Mouse (Mus musculus) fat pad, adult 2 months (tissue): Measurements from ENCODE around the gene Pgd.
"Not testable (repeated sequence)": the region's sequence is repeated elsewhere in the genome, so short reads cannot be mapped to it uniquely, and the experiment has no call there.

Source experiments
- DNase-seq: peaks from one replicate; pipeline ENCODE4 v3.0.0-alpha.2; 2011; ENCODE audit warnings: low read depth, low spot score; ENCODE audit errors: extremely low read depth

Pgd gene

DNA sequence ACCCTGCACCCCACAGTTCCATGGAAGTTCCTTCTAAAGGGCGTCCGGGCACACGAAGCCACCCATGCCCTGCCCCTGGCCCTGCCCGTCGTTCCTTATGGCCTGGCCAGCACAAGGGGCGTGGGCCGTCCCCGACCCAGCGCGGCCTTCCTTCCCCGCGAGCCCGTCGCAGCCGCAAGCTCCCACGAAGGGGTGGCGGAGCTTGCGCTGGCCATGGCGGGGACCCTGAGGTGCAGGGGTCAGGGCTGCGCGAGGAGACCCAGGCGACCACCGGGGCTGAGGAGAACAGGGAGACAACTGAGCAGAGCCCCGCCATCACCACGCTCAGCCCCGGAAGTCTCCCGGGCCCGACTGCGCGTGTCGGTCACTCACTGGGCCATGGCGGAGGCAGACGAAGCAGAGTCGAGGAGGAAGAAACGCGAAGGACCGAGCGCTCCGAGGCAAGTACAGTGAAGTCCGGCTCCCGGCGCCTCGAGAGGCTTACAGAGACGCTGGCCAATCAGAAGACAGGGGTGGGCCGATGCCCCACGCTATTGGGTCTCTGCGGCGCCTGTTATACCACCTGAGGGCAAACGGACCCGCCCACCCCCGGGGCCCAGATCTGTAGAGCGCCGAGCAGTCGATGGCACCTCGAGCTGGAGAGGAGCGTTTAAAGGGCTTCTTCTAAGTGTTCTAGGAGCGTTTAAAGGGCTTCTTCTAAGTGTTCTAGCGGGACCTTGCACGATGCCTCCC lies at the start of gene Pgd:
TSS of gene Pgd (minus strand) at position 557 of the 732 bp plus-strand sequence.
- DNase-seq = no peak

DNA sequence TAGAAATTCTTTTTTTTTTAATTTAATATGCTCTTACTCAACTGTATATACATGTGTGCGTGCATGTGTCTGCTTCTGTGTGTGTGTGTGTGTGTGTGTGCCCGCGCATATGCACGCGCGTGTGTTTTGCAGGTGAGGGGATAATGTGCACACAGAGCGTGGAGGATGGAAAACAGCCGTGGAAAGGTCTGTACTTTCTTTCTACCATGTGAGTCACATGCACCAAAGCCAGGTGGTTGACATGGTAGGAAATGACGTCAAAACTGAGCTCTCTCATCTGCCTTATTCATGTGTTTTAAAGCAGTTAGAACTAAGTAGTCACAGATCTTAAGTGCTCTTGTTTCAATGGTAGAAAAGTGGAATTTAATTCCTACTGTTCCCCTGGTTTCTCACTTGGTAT lies 49.4 kb upstream of the Pgd start:
- no peak for DNase-seq

GRCm38 (mm10) chr4:149215397-149215796 lies 48.8 kb upstream of the Pgd start:
- DNase-seq = no peak

- DNase-seq = not testable (repeated sequence)
Measured at GRCm38 (mm10) chr4:149214468-149214867, 47.9 kb upstream of the Pgd start.

- no peak for DNase-seq
Measured at GRCm38 (mm10) chr4:149213466-149213865, 46.9 kb upstream of the Pgd start.

DNA sequence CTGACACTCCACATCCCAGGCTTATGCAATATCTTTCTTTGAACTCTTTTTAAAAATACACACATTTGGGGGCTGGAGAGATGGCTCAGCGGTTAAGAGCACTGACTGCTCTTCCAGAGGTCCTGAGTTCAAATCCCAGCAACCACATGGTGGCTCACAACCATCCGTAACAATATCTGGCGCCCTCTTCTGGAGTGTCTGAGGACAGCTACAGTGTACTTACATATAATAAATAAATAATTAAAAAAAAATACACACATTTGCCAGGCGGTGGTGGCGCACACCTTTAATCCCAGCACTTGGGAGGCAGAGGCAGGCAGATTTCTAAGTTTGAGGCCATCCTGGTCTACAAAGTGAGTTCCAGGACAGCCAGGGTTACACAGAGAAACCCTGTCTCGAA lies 44.9 kb upstream of the Pgd start:
- DNase-seq = not testable (repeated sequence)

DNA sequence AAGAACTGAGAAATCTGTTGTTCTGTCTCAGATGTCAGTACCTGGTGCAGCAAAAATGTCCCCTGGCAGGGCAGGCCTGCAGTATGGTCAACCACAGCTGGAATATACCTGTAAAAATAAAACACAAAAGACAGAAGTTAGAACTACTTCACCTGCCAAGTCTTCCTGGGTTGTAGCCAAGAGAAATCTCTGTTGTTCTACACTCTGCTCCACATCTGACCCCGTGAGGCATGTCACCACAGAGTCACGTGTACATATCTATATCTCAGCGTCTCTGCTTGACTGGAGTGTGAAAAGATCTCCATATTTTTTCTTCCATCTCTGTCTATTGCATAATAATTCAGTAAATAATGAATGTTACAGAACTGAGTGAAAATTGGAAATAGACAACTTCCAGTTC lies 35.9 kb upstream of the Pgd start:
- DNase-seq = peak; percentile 33

GRCm38 (mm10) chr4:149201110-149201509 lies 34.5 kb upstream of the Pgd start:
- DNase-seq = no peak

DNA sequence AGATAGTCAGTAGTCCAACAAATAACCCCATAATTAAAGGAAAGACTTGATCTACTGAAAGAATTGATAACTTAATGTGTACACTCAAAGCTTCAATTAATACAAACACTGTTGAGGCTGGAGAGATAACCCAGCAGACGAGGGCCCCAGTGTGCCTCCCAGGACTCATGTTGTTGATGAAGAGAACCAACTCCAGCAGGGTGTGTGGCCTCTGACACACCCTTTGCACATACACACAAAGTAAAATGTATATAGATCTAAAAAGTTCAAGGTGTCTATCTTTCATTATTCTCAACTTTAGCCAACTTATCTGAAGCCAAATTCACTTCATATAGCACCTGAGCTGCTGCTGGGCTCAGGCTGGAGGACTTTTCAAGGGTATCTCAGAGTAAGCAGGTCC lies 30.6 kb upstream of the Pgd start:
- no peak for DNase-seq

DNA sequence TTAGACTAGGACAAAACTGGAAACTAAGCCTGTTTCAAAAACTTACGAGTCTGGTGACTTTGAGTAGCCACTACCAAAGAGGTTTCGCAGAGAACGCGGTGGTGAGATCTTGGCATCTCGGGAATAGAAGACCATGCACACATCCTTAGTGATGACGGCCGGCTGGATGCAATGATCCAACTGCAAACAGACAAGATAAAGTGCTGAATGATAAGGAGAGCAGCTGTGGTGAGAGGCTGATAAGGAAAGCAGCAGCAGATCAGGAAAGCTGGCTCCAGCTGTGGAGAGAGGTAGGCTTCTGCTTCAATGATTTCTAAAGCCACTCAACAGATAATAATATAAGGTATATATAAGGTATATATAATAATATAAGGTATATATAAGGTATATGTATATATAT lies 24.5 kb upstream of the Pgd start:
- no peak for DNase-seq

- DNase-seq = no peak
Measured at GRCm38 (mm10) chr4:149188563-149188962, 22.0 kb upstream of the Pgd start.

DNA sequence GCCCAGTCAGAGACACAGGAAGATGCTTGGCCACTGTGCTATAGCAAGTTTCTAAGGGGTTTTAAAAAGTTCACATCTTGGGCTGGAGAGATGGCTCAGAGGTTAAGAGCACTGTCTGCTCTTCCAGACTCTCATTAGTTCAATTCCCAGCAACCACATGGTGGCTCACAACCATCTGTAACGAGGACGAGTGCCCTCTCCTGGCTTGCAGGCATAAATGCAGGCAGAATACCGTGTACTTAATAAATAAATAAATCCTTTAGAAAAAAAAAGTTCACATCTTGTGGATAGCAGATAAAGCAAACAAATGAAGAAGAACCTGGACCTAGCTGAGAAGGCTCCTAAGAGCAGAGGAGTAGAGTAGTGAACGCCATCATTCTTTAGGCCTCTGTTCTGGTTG lies 16.2 kb upstream of the Pgd start:
- DNase-seq = no peak

DNA sequence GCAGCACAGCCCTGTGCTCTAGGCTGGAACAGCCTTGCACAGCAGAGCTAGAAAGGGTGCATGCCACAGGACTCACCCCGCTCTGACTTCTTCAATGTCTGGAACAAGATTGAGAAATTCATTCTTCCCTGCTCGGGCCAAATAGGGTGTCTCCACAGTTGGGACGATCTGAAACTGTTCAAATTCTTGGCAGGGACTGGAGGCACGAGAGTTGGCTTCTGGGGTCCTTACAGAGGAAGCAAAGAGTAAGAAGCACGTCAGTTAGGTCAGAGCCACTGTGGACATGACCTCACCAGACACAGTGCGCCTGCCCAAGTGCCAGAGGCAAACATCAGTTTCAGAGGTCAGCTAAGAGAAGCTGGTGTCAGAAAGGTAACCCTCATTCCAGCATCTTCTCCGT lies 15.6 kb upstream of the Pgd start:
- no peak for DNase-seq

- DNase-seq = no peak
Measured at GRCm38 (mm10) chr4:149179573-149179972, 13.0 kb upstream of the Pgd start.

DNA sequence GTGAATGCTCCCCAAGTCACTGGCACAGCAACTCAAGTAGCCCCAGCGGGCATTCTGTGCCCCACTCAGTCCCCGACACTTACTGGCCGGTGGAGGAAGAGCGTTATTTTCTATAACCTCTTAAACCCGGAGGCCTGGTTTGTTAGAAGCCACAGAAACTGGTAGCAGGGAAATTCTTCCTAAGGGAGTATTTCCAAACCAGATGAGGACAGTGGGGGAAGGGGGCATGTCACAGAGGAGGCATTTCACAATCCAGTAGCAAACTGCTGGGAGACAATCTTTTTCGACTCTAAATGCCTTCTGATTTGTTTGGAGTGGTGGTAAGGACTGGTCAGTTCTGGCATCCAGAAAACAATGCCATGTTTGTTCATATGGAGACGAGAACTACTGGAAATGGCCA lies 12.6 kb upstream of the Pgd start:
- DNase-seq = no peak

GRCm38 (mm10) chr4:149178328-149178727 lies 11.8 kb upstream of the Pgd start:
- no peak for DNase-seq

DNA sequence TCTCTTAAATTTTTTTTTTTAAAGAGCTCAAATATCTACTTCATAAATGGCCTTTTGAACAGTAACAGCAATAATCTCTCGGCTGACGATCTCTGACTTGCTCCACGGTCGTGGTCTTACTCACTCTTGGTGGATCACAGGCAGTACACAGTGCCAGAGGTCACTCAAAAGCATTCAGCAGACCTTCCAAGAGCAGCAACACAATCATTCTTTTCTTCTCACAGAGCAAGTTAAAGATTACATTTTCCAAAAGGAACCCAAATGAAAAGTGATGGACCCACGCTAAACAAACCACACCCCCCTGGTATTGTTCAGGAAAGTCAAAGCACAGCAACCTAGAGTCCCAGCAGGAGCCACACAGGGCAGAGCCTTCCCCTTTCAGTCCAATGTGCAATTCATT lies 10.5 kb upstream of the Pgd start:
- DNase-seq = no peak

DNA sequence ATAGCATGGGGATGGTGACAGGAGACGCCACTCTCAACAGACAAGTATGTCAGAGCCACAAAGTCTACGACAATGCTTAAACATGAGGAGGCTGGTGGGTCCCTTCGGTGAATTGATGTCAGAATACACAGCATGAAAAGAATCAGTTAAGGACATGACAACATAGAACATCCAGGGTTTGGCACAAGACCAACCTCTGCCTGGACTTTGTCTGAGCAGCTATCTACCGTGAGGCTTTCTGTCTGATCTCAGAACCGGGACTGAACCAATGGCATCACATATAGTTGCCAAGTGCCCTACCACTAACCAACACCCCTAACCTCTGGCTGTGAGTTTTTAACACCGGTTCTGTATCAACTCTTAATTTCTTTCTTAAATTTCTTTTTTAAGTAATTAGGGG lies 10.1 kb upstream of the Pgd start:
- no peak for DNase-seq

- DNase-seq = no peak
Measured at GRCm38 (mm10) chr4:149173661-149174060, 7.1 kb upstream of the Pgd start.

DNA sequence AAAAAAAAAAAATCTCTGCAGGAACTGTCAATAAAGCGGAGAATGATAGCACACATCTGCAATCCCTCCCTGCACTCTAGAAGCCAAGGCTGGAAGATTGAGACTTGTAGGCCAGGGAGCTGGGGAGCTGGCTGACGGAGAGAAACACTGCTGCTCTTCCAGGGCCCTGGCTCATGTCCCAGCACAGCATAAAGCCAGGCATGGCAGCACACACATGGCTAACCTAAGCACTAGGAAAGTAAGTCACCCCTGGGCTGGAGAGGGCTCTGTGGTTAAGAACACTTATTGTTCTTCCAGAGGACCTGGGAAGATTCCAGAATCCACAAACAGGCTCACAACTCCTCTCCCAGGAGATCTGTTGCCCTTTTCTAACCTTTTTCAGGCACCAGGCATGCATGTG lies 6.1 kb upstream of the Pgd start:
- DNase-seq = peak; percentile 93

- DNase-seq = no peak
Measured at GRCm38 (mm10) chr4:149172083-149172482, 5.5 kb upstream of the Pgd start.

DNA sequence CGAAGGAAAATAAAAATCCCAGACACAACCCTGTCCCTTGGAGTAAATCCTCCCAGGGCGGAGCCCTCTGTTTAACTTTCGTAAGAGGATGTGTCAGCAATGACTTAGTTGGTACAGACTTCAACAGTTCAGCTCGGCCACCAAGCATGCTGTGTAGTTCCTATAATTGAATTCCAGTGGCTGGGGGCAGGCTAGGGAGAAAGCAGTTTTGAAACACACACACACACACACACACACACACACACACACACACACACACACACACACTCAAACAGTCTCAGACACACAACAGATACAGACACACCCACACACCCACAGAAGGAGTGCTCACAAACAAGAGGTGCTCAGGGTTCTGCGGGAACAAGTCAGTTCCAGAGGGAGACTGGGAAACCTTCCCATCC lies 5.0 kb upstream of the Pgd start:
- peak; percentile 82 for DNase-seq

GRCm38 (mm10) chr4:149170394-149170931 lies 3.9 kb upstream of the Pgd start:
- DNase-seq = peak; percentile 92
